Mouse (Mus musculus): ENCODE measurements around the gene Gm11569. TPM values are rescaled to one million over a fixed set of nuclear protein-coding genes. Genes with fewer than 3 reads are reported as not detected.
"Not testable (repeated sequence)": the region's sequence is repeated elsewhere in the genome, so short reads cannot be mapped to it uniquely, and the experiment has no call there.

The Gm11569 gene
- total RNA-seq (2021) = not detected
- long read RNA-seq, experiment 1 = 0 reads
- long read RNA-seq, experiment 2 = 0 reads

DNA sequence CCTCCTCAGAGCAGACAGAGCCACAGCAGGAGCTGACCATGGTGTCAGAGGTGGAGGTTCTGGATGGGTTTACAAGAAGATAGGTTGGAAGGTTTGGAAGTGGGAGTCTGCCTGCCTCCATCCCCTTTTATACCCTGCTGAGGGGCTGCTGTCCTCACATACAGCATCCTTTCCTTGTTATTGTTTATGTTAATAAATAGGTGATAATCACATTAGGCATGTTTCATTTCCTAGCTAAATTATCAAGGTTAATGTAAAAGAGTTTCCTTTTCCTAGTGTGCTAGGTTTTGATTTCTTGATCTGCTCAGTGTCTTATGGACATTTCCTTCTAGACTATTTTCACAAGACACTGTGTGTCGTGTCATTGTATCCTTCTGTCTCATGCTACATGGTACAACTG, at the start of gene Gm11569:
Gm11569 (minus strand) TSS at position 101 of the 400 bp plus-strand sequence.
- DNase-seq (ENCODE audit: low spot score in 2 of 2) = not testable (repeated sequence)

DNA sequence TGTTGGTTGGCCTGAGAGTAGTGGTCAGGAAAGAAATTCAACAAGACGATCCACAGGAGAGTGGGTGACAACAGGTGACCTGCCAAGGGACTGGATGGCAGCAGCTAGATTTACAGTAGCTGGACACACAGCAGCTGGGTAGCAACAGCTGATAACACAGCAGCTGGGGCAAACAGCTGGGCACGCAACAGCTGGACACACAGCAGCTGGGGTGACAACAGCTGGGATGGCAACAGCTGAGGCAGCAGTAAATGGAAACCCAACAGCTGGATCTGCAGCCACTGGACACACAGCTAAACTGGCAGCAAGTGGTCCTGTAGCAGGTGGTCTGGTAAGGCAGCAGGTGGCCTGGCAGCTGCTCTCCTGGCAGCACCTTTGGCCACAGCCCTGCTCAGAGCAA, 48.0 kb upstream of the Gm11569 start:
- DNase-seq (ENCODE audit: low spot score in 2 of 2) = no peak

DNA sequence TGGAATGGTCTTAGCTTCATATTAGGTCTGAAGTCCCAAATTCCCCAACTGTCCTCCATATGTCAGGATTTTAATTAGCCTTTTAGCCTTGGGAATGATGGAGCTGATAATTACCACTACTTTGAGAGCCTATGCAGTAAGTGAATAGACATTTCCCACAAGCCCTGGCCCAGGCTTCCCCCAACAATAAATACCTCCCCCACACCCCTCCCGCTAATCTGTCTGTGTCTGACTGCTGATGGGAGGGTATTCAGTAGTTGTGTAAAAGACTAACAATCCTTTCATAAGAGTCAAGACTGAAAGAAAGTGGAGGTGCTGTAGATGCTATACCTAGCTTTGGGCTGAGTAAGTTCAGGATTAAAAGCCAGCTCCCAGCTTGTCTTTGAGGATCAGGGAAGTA, 43.5 kb upstream of the Gm11569 start:
- no peak for DNase-seq (ENCODE audit: low spot score in 2 of 2)

DNA sequence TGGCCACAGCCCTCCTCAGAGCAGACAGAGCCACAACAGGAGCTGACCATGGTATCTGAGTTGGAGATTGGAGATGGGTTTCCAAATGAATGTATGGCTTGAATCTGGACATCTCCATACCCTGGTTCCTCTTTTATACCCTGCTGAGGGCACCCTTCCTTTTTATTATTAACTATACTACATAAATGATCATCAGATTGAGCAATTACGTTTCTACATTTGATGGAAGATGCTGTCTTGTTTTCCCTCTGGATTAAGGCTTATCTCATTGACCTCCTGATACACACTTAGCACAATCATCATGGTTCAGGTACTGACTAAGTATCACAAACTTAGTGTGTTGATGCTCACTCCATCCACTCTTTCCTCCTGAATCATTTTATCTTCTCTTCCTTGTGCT, 39.2 kb upstream of the Gm11569 start, which contains the start of gene 2300003K06Rik:
2300003K06Rik (minus strand) TSS at position 101 of the 400 bp plus-strand sequence.
- DNase-seq (ENCODE audit: low spot score in 2 of 2) = no peak

DNA sequence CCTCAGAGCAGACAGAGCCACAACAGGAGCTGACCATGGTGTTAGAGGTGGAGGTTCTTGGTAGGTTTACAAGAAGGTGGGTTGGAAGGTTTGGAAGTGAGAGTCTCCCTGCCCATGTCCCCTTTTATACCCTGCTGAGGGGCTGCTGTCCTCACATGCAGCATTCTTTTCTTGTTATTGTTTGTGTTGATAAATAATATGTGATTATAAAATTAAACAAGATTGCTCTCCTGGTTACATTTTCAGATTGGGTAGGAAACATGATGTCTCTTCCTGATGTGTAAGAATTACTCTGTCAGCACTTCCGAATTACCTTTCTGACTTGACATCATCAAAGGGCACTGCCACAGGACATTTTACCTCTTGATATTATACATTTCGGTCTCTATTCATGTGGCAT, 16.8 kb upstream of the Gm11569 start, which contains the start of gene Gm11564:
Gm11564 (minus strand) TSS at position 101 of the 400 bp plus-strand sequence.
- not testable (repeated sequence) for DNase-seq (ENCODE audit: low spot score in 2 of 2)

DNA sequence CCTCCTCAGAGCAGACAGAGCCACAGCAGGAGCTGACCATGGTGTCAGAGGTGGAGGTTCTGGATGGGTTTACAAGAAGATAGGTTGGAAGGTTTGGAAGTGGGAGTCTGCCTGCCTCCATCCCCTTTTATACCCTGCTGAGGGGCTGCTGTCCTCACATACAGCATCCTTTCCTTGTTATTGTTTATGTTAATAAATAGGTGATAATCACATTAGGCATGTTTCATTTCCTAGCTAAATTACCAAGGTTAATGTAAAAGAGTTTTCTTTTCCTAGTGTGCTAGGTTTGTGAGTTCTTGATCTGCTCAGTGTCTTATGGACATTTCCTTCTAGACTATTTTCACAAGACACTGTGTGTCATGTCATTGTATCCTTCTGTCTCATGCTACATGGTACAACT, 11.1 kb upstream of the Gm11569 start, which contains the start of gene Krtap4-13:
Krtap4-13 (minus strand) TSS at position 101 of the 400 bp plus-strand sequence.
- DNase-seq (ENCODE audit: low spot score in 2 of 2) = not testable (repeated sequence)

DNA sequence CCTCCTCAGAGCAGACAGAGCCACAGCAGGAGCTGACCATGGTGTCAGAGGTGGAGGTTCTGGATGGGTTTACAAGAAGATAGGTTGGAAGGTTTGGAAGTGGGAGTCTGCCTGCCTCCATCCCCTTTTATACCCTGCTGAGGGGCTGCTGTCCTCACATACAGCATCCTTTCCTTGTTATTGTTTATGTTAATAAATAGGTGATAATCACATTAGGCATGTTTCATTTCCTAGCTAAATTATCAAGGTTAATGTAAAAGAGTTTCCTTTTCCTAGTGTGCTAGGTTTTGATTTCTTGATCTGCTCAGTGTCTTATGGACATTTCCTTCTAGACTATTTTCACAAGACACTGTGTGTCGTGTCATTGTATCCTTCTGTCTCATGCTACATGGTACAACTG, 5.6 kb upstream of the Gm11569 start, which contains the start of gene Gm11554:
Gm11554 (minus strand) TSS at position 101 of the 400 bp plus-strand sequence.
- DNase-seq (ENCODE audit: low spot score in 2 of 2) = not testable (repeated sequence)

DNA sequence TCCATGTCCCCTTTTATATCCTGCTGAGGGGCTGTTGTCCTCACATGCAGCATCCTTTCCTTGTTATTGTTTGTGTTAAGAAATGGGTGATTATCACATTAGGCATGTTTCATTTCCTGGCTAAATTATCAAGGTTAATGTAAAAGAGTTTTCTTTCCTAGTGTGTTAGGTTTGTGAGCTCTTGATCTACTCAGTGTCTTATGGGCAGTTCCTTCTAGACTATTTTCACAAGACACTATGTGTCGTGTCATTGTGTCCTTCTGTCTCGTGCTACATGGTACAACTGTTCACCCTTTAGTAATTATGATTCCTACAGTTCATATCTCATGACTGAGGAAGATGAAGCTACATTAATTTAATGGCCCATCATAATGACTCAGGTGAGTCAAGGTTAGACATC, 5.4 kb downstream of the Gm11569 start, which contains the start of gene Gm11596:
Gm11596 (minus strand) TSS at position 101 of the 400 bp plus-strand sequence.
- DNase-seq (ENCODE audit: low spot score in 2 of 2) = no peak

DNA sequence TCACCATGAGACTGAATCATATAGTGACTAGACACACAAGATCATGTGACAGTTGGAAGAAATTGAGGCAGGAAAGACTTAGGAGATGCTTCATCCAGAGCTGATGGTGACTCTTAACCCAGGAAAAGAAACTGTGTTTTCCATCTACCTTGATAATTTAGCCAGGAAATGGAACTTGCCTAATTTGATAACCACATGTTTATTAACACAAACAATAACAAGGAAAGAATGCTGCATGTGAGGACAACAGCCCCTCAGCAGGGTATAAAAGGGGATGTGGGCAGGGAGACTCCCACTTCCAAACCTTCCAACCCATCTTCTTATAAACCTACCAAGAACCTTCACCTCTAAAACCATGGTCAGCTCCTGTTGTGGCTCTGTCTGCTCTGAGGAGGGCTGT, 13.8 kb downstream of the Gm11569 start, which contains the start of gene Krtap4-9:
Krtap4-9 (plus strand) TSS at position 301 of the 400 bp plus-strand sequence.
- not testable (repeated sequence) for DNase-seq (ENCODE audit: low spot score in 2 of 2)

DNA sequence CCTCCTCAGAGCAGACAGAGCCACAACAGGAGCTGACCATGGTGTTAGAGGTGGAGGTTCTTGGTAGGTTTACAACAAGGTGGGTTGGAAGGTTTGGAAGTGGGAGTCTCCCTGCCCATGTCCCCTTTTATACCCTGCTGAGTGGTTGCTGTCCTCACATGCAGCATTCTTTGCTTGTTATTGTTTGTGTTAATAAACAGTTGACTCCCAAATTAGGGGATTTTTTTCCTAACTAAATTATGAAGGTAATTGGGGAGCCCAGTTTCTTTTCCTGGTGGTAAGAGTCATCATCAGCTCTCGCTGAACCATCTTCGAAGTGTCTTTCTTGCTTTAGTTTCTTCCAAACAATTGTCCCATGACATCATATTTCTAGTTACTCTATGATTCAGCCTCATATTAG, 18.1 kb downstream of the Gm11569 start, which contains the start of gene Krtap4-8:
Krtap4-8 (minus strand) TSS at position 101 of the 400 bp plus-strand sequence.
- no peak for DNase-seq (ENCODE audit: low spot score in 2 of 2)

DNA sequence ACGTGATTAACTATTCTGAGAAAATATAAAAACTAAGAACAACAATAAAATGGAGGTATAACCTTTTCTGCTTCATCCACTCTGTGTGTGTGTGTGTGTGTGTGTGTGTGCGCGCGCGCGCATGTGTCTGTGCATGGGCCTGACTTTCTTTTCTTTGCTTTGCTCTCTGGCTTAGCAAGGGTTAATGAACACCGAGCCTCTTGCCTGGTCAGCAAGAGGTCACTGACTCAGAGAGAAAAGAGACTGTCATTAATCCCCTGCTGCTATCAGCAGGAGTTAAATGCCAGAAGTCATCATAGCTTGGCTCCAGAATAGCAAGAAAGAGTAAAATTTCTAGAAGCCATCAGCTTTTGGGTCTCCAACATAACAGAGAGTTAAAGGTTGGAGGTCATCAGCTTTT, 20.3 kb downstream of the Gm11569 start:
- no peak for DNase-seq (ENCODE audit: low spot score in 2 of 2)

DNA sequence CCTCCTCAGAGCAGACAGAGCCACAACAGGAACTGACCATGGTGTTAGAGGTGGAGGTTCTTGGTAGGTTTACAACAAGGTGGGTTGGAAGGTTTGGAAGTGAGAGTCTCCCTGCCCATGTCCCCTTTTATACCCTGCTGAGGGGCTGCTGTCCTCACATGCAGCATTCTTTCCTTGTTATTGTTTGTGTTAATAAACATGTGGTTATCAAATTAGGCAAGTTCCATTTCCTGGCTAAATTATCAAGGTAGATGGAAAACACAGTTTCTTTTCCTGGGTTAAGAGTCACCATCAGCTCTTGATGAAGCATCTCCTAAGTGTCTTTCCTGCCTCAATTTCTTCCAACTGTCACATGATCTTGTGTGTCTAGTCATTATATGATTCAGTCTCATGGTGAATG, 25.9 kb downstream of the Gm11569 start, which contains the start of gene Gm11595:
Gm11595 (minus strand) TSS at position 101 of the 400 bp plus-strand sequence.
- not testable (repeated sequence) for DNase-seq (ENCODE audit: low spot score in 2 of 2)

DNA sequence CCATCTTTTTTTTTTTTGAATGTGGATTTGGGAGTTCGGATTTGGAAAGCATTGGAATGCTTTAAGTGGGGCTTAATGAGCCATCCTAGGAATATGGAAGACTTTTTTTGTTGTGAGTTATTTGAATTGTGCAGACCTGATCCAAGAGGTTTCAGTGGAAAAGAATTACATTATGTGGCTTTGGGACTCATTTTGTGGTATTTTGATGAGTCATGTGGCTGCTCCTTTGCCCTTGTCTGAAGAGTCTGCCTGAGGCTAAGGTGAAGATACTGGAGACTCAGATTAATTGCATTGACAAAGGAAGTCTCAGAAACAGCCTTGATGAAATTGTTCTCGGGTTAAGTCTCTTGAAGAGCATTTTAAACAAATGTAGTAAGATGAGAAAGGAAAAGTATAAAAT, 30.3 kb downstream of the Gm11569 start:
- DNase-seq (ENCODE audit: low spot score in 2 of 2) = no peak

DNA sequence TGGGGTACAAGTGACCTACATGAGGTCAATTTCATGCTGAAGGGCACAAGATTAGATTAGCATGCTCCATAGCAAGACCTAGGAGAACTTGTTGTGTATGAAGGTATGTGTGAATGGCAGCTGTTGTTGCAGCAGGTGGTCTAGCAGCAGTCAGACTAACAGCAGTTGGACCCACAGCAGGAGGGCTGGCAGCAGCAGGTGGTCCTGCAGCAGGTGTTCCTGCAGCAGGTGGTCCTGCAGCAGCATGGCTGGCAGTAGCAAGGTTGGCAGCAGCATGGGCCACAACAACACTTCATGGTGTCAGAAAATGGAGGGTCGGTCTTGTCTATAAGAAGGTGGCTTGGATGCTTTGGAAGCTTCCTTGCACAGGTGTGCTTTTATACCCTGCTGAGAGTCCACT, 39.9 kb downstream of the Gm11569 start:
- no peak for DNase-seq (ENCODE audit: low spot score in 2 of 2)

Other genes with a start within 250 kb of the Gm11569 start
- gene Krtap3-3, start 248.1 kb downstream of the Gm11569 start, total RNA-seq (2021) = not detected
- not detected for gene Krtap3-2, start 242.1 kb downstream of the Gm11569 start, total RNA-seq (2021)
- gene Gm11939, start 239.5 kb downstream of the Gm11569 start, total RNA-seq (2021) = not detected
- not detected for gene Krtap3-1, start 232.3 kb downstream of the Gm11569 start, total RNA-seq (2021)
- not detected for gene Krtap1-5, start 217.9 kb downstream of the Gm11569 start, total RNA-seq (2021)
- not detected for gene Krtap1-4, start 215.3 kb downstream of the Gm11569 start, total RNA-seq (2021)
- gene Krtap1-3, start 207.6 kb downstream of the Gm11569 start, total RNA-seq (2021) = not detected
- not detected for gene Krtap9-3, start 200.8 kb downstream of the Gm11569 start, total RNA-seq (2021)
- not detected for gene Gm11938, start 195.6 kb downstream of the Gm11569 start, total RNA-seq (2021)
- gene Gm11937, start 188.7 kb downstream of the Gm11569 start, total RNA-seq (2021) = not detected
- gene Krtap2-4, start 184.1 kb downstream of the Gm11569 start, total RNA-seq (2021) = not detected
- gene Gm11562, start 178.5 kb downstream of the Gm11569 start, total RNA-seq (2021) = not detected
- not detected for gene Krtap4-1, start 170.7 kb downstream of the Gm11569 start, total RNA-seq (2021)
- not detected for gene Krtap4-2, start 163.8 kb downstream of the Gm11569 start, total RNA-seq (2021)
- not detected for gene Krtap4-7, start 154.8 kb downstream of the Gm11569 start, total RNA-seq (2021)
- gene Gm11555, start 148.7 kb downstream of the Gm11569 start, total RNA-seq (2021) = not detected
- gene Gm11563, start 140.0 kb downstream of the Gm11569 start, total RNA-seq (2021) = not detected
- not detected for gene Krtap4-6, start 133.0 kb downstream of the Gm11569 start, total RNA-seq (2021)
- not detected for gene Gm14190, start 108.2 kb downstream of the Gm11569 start, total RNA-seq (2021)
- not detected for gene Gm14180, start 64.6 kb downstream of the Gm11569 start, total RNA-seq (2021)
- not detected for gene Gm11595, start 26.0 kb downstream of the Gm11569 start, total RNA-seq (2021)
- gene Krtap4-8, start 18.2 kb downstream of the Gm11569 start, total RNA-seq (2021) = not detected
- gene Krtap4-9, start 13.7 kb downstream of the Gm11569 start, total RNA-seq (2021) = not detected
- not detected for gene Gm11596, start 5.5 kb downstream of the Gm11569 start, total RNA-seq (2021)
- not detected for gene Gm11554, start 5.5 kb upstream of the Gm11569 start, total RNA-seq (2021)
- not detected for gene Krtap4-13, start 11.0 kb upstream of the Gm11569 start, total RNA-seq (2021)
- gene Gm11564, start 16.7 kb upstream of the Gm11569 start, total RNA-seq (2021) = not detected
- gene 2300003K06Rik, start 39.1 kb upstream of the Gm11569 start, total RNA-seq (2021) = not detected
- gene Krtap4-16, start 52.7 kb upstream of the Gm11569 start, total RNA-seq (2021) = not detected
- not detected for gene Gm11568, start 59.0 kb upstream of the Gm11569 start, total RNA-seq (2021)
- gene Gm11559, start 65.5 kb upstream of the Gm11569 start, total RNA-seq (2021) = not detected
- not detected for gene Krtap9-1, start 74.5 kb upstream of the Gm11569 start, total RNA-seq (2021)
- gene Gm11567, start 80.3 kb upstream of the Gm11569 start, total RNA-seq (2021) = not detected
- gene Krtap31-1, start 109.0 kb upstream of the Gm11569 start, total RNA-seq (2021) = not detected
- not detected for gene Gm11565, start 115.8 kb upstream of the Gm11569 start, total RNA-seq (2021)
- gene Krtap31-2, start 137.4 kb upstream of the Gm11569 start, total RNA-seq (2021) = not detected
- gene Krtap9-5, start 149.5 kb upstream of the Gm11569 start, total RNA-seq (2021) = not detected
- gene Krtap29-1, start 180.1 kb upstream of the Gm11569 start, total RNA-seq (2021) = not detected
- not detected for gene Krtap16-1, start 187.7 kb upstream of the Gm11569 start, total RNA-seq (2021)
- not detected for gene Krtap17-1, start 195.1 kb upstream of the Gm11569 start, total RNA-seq (2021)
- gene Krt33a, start 217.3 kb upstream of the Gm11569 start, total RNA-seq (2021) = not detected
- not detected for gene Krt33b, start 230.9 kb upstream of the Gm11569 start, total RNA-seq (2021)
- gene Krt34, start 242.6 kb upstream of the Gm11569 start, total RNA-seq (2021) = not detected